Mouse (Mus musculus): Measurements from ENCODE around the gene Nemf. TPM values are rescaled to one million over a fixed set of nuclear protein-coding genes. Genes with fewer than 3 reads are reported as not detected.

Gene Nemf
- polyA plus RNA-seq, 1 experiment from 2014 or later, result 57.6 TPM

DNA sequence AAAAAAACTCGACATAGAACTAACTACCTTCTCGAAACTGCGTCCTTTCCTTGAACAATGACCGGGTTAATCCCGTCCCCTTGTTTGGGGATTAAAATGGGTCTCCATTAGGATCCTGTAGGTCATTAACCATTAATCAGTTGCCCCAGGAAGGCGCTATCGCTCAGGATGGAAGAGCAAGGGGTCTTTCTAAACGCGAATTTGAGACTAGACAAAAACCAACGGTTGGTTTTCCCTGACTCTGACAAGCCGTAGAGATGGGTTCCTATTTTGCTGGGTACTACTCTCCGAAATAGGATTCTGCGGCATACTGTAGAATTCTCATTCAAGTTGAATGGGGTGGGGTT is 308 bp upstream of the Nemf start:
- no peak for ATAC-seq (replicated peaks; ENCODE audit: insufficient number of reproducible peaks, insufficient read depth, low FRiP score, low read depth)
- Histone ChIP-seq H3K9ac (peak overlapping the region; percentile 90), H3K27ac (peak overlapping the region; percentile 82)

DNA sequence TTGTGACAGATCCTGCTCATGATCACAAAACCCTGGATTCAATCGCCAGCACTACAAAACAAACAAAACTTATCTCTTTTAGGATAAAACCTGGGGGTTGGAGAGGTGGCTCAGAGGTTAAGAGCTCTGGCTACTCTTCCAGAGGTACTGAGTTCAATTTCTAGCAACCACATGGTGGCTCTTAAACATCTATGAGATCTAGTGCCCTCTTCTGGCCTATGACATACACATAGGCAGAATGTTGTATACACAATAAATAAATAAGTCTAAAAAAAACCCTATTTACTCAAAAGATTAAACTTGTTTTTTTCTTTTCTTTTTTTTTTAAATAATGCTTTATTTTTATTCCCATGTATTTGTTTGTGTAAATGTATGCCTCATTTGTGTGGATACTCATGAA is 5.3 kb downstream of the Nemf start:
- no peak for ATAC-seq (replicated peaks; ENCODE audit: insufficient number of reproducible peaks, insufficient read depth, low FRiP score, low read depth)
- Histone ChIP-seq H3K4me2 (no peak overlapping the region), H3K9me3 (replicated peaks) (no peaks in the 10 kb centered on the region), H3K9ac (no peak overlapping the region), H3K4me1 (replicated peaks) (peaks cover 4% of the 10 kb centered on the region; the same call in 1 of the 2 replicates), H3K27me3 (no peaks in the 10 kb centered on the region), H3K36me3 (peaks cover 60% of the 10 kb centered on the region), H3K27ac (no peak overlapping the region), H3K4me3 (no peak overlapping the region)
- 79% methylated on average over 1 of the region's 1 CpGs for WGBS

More for the DNA sequence above, 308 bp upstream of the Nemf start:
- Histone ChIP-seq H3K4me1 (replicated peaks) (peaks cover 7% of the 10 kb centered on the region), H3K36me3 (peaks cover 22% of the 10 kb centered on the region), H3K4me2 (peak overlapping the region; percentile 78), H3K27me3 (no peaks in the 10 kb centered on the region), H3K9me3 (replicated peaks) (no peaks in the 10 kb centered on the region), H3K4me3 (peak overlapping the region; percentile 90)
- 4% methylated on average over 13 of the region's 13 CpGs for WGBS

DNA sequence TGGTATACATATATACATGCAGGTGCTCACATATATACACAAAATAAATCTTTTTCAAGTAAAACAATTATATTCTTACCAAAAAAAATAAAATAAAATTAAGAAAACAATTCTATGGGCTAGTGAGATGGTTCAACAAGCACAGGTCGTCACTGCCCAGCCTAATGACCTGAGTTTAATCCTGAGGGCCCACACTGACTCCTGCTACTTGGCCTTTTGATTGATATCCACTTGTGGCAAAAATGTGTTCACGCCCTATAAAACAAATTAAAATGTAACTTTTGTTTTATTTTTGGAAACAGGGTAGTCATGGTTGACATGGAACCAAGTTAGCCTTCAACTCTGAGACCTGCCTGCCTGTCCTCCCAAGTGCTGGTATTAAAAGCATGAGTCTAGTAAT is 7.0 kb downstream of the Nemf start:
- Histone ChIP-seq H3K4me1 (replicated peaks) (no peaks in the 10 kb centered on the region), H3K4me3 (no peak overlapping the region), H3K9ac (no peak overlapping the region), H3K9me3 (replicated peaks) (no peaks in the 10 kb centered on the region), H3K27me3 (no peaks in the 10 kb centered on the region), H3K36me3 (peaks cover 72% of the 10 kb centered on the region), H3K4me2 (no peak overlapping the region), H3K27ac (no peak overlapping the region)
- WGBS, result 83% methylated on average over 2 of the region's 2 CpGs
- no peak for ATAC-seq (replicated peaks; ENCODE audit: insufficient number of reproducible peaks, insufficient read depth, low FRiP score, low read depth)

DNA sequence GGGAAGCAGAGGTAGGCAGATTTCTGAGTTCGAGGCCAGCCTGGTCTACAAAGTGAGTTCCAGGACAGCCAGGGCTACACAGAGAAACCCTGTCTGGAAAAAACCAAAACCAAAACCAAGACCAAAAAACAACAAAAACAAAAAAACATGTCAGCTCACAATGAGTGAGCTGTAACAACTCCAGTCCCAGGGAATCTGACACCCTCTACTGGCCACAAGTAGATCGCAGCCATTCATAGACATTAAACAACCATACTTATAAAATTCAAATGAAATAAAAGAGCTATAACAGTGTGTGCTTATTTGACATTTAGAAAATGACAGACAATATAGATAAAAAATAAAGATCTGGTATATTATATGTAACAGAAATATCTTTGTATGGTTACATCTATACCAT is 23.4 kb downstream of the Nemf start:
- no peak for ATAC-seq (replicated peaks; ENCODE audit: insufficient number of reproducible peaks, insufficient read depth, low FRiP score, low read depth)

DNA sequence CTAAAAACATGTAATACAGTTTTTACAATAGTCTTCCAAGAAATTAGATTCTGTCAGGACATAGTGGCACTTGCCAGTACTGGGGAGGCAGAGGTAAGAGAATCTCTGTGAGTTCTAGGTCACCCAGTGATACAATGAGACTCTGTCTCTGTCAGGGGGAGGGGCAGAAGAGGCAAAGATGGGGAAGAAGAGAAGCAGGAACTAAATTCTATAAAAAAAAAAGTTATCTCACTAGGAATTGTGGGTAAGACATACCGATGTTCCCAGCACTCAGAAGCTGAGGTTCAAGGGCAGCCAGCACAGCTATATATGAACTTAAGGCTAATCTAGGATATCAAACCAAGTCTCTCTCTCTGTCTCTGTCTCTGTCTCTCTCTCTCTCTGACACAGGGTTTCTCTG is 24.8 kb downstream of the Nemf start:
- no peak for ATAC-seq (replicated peaks; ENCODE audit: insufficient number of reproducible peaks, insufficient read depth, low FRiP score, low read depth)
- no peak overlapping the region for H3K27ac ChIP-seq
- no peak overlapping the region for H3K9ac ChIP-seq
- no peaks in the 10 kb centered on the region for H3K9me3 ChIP-seq (replicated peaks)
- peaks cover 58% of the 10 kb centered on the region for H3K36me3 ChIP-seq
- WGBS, result 67% methylated on average over 1 of the region's 1 CpGs
- no peak overlapping the region for H3K4me2 ChIP-seq
- H3K4me3 ChIP-seq, result no peak overlapping the region
- H3K4me1 ChIP-seq (replicated peaks), result no peaks in the 10 kb centered on the region
- no peaks in the 10 kb centered on the region for H3K27me3 ChIP-seq

More for the DNA sequence above, 23.4 kb downstream of the Nemf start:
- Histone ChIP-seq H3K4me1 (replicated peaks) (no peaks in the 10 kb centered on the region), H3K9ac (no peak overlapping the region), H3K27ac (no peak overlapping the region), H3K4me2 (no peak overlapping the region), H3K27me3 (no peaks in the 10 kb centered on the region), H3K4me3 (no peak overlapping the region), H3K36me3 (peaks cover 58% of the 10 kb centered on the region), H3K9me3 (replicated peaks) (no peaks in the 10 kb centered on the region)
- WGBS, result 82% methylated on average over 2 of the region's 2 CpGs

DNA sequence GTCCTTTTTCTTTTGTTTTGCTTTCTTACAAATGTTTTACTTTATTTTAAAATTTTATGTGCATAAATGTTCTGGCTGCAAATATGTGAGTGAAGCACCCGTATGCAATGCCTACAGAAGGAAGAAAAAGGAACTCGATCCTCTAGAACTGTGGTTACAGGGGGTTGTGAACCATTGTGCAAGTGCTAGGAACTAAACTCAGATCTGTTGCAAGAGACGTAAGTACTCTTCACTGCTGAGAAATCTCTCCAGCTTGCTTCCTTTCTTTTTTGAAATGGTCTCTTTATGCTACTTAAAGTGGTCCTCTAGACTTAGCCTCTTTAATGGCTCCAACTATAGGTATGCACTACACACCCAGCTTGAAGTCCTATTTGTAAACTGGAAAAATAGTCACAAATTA is 25.8 kb downstream of the Nemf start:
- Histone ChIP-seq H3K4me2 (no peak overlapping the region), H3K36me3 (peaks cover 57% of the 10 kb centered on the region), H3K9me3 (replicated peaks) (no peaks in the 10 kb centered on the region), H3K9ac (no peak overlapping the region), H3K27ac (no peak overlapping the region), H3K27me3 (no peaks in the 10 kb centered on the region), H3K4me3 (no peak overlapping the region), H3K4me1 (replicated peaks) (no peaks in the 10 kb centered on the region)
- 86% methylated on average over 3 of the region's 3 CpGs for WGBS
- ATAC-seq (replicated peaks; ENCODE audit: insufficient number of reproducible peaks, insufficient read depth, low FRiP score, low read depth), result no peak

DNA sequence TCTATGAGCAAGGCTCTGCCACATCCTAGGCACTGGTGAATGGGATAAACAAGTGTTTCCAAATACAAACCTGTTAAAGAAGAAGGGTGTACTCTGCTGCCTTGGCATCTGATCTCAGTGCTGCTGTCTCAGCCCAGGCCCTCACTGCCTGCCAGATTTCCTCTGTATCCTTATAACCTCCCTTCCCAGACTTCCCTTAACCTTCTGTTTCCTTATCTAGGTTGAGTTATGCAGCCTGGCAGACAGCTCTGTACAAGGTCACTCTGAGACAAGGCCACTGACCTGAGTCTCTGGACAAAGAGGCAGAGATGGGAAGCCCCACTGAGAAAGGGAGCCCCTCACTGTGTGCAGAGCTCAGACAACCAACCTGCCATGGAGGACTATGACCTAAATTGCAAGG is 38.5 kb downstream of the Nemf start:
- H3K9me3 ChIP-seq (replicated peaks), result no peaks in the 10 kb centered on the region
- H3K4me1 ChIP-seq (replicated peaks), result peaks cover 11% of the 10 kb centered on the region
- H3K4me2 ChIP-seq, result no peak overlapping the region
- no peak overlapping the region for H3K9ac ChIP-seq
- no peak overlapping the region for H3K4me3 ChIP-seq
- peak; percentile 70 for ATAC-seq (replicated peaks; ENCODE audit: insufficient number of reproducible peaks, insufficient read depth, low FRiP score, low read depth)
- peak overlapping the region; percentile 70 for H3K27ac ChIP-seq
- peaks cover 63% of the 10 kb centered on the region for H3K36me3 ChIP-seq
- H3K27me3 ChIP-seq, result no peaks in the 10 kb centered on the region

DNA sequence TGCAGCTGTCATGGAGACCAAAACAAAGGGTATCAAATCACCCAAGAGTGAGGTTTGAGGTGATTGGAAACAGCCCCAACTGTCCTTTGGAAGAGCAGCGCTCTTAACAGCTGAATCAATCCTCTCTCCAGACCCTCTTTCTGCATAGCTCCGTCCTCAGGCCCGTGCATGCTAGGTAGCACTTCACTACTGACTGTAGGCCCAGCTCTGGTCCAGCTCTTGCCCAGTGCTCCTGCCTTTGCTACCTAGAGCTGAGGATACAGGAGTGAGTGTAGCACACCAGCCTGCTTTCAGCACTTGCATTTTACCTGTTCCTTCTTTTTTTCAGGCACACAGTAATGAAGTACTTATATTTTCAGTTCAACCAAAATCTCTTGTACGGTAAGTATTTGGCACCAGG is 47.3 kb downstream of the Nemf start:
- Histone ChIP-seq H3K4me1 (replicated peaks) (no peaks in the 10 kb centered on the region), H3K27me3 (no peaks in the 10 kb centered on the region), H3K4me3 (no peak overlapping the region), H3K27ac (no peak overlapping the region), H3K9me3 (replicated peaks) (no peaks in the 10 kb centered on the region), H3K4me2 (no peak overlapping the region), H3K36me3 (peaks cover 90% of the 10 kb centered on the region), H3K9ac (no peak overlapping the region)
- no peak for ATAC-seq (replicated peaks; ENCODE audit: insufficient number of reproducible peaks, insufficient read depth, low FRiP score, low read depth)
- WGBS, result 93% methylated on average over 4 of the region's 4 CpGs

DNA sequence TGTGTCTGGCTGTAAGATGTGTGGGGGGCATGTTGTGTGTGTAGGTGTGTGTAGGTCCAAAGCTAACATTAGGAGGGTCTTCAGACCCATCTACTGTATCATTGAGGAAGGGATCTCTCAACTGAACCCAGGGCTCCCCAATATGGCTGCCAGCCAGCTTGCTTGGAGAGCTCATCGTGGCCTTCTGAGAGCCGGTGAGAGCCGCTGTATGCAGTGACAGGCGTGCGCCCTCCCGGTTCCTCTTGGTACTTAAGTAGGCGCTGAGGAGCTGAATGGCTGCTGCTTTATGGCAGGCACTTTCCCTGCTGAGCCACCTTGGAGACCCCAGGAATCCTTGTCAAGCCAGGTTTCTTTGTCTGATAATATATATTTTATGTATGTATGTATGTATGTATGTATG is 50.6 kb downstream of the Nemf start:
- no peak for ATAC-seq (replicated peaks; ENCODE audit: insufficient number of reproducible peaks, insufficient read depth, low FRiP score, low read depth)
- Histone ChIP-seq H3K27me3 (no peaks in the 10 kb centered on the region), H3K4me2 (no peak overlapping the region), H3K27ac (no peak overlapping the region), H3K4me3 (no peak overlapping the region), H3K9ac (no peak overlapping the region), H3K36me3 (peaks cover 92% of the 10 kb centered on the region), H3K9me3 (replicated peaks) (no peaks in the 10 kb centered on the region), H3K4me1 (replicated peaks) (no peaks in the 10 kb centered on the region)
- WGBS, result 88% methylated on average over 7 of the region's 7 CpGs

DNA sequence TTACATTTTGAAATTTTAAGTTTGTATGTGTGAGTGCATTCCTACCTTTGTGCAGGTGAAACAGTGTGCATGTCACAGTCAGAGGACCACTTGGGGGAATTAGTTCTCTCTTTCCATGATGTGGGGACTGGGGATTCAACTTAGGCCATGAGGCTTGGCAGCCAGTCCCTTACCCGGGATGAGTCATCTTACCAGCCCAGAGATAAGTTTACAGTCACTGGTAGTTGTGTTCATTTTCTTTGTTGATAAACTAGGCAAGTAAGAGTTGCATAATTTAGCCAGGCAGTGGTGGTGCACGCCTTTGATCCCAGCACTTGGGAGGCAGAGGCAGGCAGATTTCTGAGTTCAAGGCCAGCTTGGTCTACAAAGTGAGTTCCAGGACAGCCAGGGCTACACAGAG is 52.9 kb downstream of the Nemf start:
- no peaks in the 10 kb centered on the region for H3K27me3 ChIP-seq
- H3K27ac ChIP-seq, result no peak overlapping the region
- no peaks in the 10 kb centered on the region for H3K9me3 ChIP-seq (replicated peaks)
- 78% methylated on average over 2 of the region's 2 CpGs for WGBS
- no peak overlapping the region for H3K4me2 ChIP-seq
- peaks cover 3% of the 10 kb centered on the region for H3K4me1 ChIP-seq (replicated peaks)
- H3K36me3 ChIP-seq, result peaks cover 81% of the 10 kb centered on the region
- H3K9ac ChIP-seq, result no peak overlapping the region
- no peak overlapping the region for H3K4me3 ChIP-seq
- no peak for ATAC-seq (replicated peaks; ENCODE audit: insufficient number of reproducible peaks, insufficient read depth, low FRiP score, low read depth)

DNA sequence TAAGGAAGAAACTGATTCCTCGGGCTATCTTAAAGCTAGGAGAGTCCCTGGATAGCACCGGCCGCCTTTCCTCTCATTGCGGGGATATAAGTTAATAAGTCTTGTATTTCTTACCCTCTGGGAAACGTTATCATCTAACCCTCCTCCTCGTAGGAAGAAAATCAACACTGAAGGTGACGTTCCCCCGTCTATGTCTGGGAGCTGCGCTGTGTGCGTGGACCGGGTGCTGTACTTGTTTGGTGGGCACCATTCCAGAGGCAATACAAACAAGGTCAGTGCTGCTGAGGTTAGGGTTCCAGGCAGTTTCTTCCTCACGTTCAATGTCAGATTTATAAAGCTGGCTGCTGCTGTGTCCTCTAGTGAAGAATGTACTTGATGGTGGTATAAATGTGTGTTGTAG is 54.8 kb downstream of the Nemf start:
- Histone ChIP-seq H3K9ac (no peak overlapping the region), H3K4me3 (no peak overlapping the region), H3K4me1 (replicated peaks) (peaks cover 14% of the 10 kb centered on the region), H3K4me2 (no peak overlapping the region), H3K9me3 (replicated peaks) (no peaks in the 10 kb centered on the region), H3K27ac (no peak overlapping the region), H3K36me3 (peaks cover 62% of the 10 kb centered on the region), H3K27me3 (no peaks in the 10 kb centered on the region)
- 93% methylated on average over 12 of the region's 12 CpGs for WGBS
- ATAC-seq (replicated peaks; ENCODE audit: insufficient number of reproducible peaks, insufficient read depth, low FRiP score, low read depth), result no peak

DNA sequence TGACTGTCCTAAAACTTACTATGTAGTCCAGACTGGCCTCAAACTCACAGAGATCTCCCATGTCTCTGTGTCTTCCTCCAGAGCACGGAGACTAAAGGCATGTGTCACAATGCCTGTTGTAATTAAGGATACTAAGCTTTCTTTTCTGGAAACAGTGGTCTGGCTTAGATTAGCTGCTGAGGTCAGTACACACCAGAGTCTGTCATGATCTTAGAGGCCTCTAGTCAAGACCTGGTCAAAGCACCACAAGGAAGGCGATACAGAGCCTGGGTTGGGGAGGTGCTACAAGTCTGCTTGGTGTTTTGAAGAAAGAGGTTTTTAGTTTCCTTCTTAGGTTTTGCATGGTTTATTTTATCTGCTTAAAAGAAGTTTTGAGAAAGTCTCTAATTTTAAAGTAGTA is 56.6 kb downstream of the Nemf start:
- Histone ChIP-seq H3K9ac (no peak overlapping the region), H3K27me3 (no peaks in the 10 kb centered on the region), H3K4me1 (replicated peaks) (peaks cover 20% of the 10 kb centered on the region), H3K4me2 (no peak overlapping the region), H3K4me3 (no peak overlapping the region), H3K27ac (no peak overlapping the region), H3K36me3 (peaks cover 45% of the 10 kb centered on the region), H3K9me3 (replicated peaks) (no peaks in the 10 kb centered on the region)
- 87% methylated on average over 2 of the region's 2 CpGs for WGBS
- no peak for ATAC-seq (replicated peaks; ENCODE audit: insufficient number of reproducible peaks, insufficient read depth, low FRiP score, low read depth)

DNA sequence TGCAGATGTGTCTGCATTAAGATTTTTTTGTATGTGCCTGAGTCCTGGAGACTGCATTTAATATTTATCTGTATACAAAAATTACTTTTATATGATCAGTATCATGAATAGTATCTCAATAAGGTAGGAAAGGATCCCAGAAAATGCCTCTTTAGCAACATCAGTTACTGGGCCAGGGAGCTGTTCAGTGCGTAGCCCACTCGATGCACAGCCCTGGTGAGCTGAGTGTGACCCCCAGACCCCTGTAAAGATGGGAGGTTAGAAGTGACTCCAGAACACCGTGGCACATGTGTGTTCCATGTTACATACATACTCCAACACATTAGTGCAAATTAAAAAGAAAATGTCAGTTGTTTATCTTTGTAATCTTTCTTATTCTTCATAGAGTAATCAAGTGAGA is 57.1 kb downstream of the Nemf start:
- H3K9me3 ChIP-seq (replicated peaks), result no peaks in the 10 kb centered on the region
- H3K27me3 ChIP-seq, result no peaks in the 10 kb centered on the region
- H3K4me2 ChIP-seq, result no peak overlapping the region
- H3K36me3 ChIP-seq, result peaks cover 39% of the 10 kb centered on the region
- H3K9ac ChIP-seq, result no peak overlapping the region
- WGBS, result 87% methylated on average over 3 of the region's 3 CpGs
- H3K27ac ChIP-seq, result no peak overlapping the region
- no peak overlapping the region for H3K4me3 ChIP-seq
- no peak for ATAC-seq (replicated peaks; ENCODE audit: insufficient number of reproducible peaks, insufficient read depth, low FRiP score, low read depth)
- peaks cover 20% of the 10 kb centered on the region for H3K4me1 ChIP-seq (replicated peaks)
